Mouse (Mus musculus) neural tube, embryonic 13.5 days (tissue): ENCODE data around the gene Gm13539. TPM values are rescaled to one million over a fixed set of nuclear protein-coding genes. Genes with fewer than 3 reads are reported as not detected.
"Not testable (repeated sequence)": the region's sequence is repeated elsewhere in the genome, so short reads cannot be mapped to it uniquely, and the experiment has no call there.

Experiments
- ATAC-seq: fragments of 200-750 bp; cut with Nextera tagmentation; 2 replicates; pipeline ENCODE4 v1.8.0; 2017; ENCODE audit warnings: low read depth, mild to moderate bottlenecking, moderate TSS enrichment, moderate library complexity
- H3K27ac ChIP-seq: fragments of 300-500 bp; sonication (generic); replicated peaks from 2 replicates; pipeline ENCODE4 v1.5.1; 2015; ENCODE audit warnings: moderate library complexity, mild to moderate bottlenecking, inconsistent platforms
- H3K27me3 ChIP-seq: fragments of 300-500 bp; sonication (generic); 2 replicates; pipeline ENCODE4 v1.6.1; 2015; ENCODE audit warnings: mild to moderate bottlenecking, inconsistent platforms
- H3K36me3 ChIP-seq: fragments of 300-500 bp; sonication (generic); 2 replicates; pipeline ENCODE4 v1.6.1; 2015; ENCODE audit warnings: mild to moderate bottlenecking, inconsistent platforms
- H3K4me1 ChIP-seq: fragments of 300-500 bp; sonication (generic); replicated peaks from 2 replicates; pipeline ENCODE4 v1.6.1; 2015; ENCODE audit warnings: inconsistent platforms
- H3K4me2 ChIP-seq: fragments of 300-500 bp; sonication (generic); 2 replicates; pipeline ENCODE4 v1.6.1; 2015; ENCODE audit warnings: inconsistent platforms, mild to moderate bottlenecking, moderate library complexity
- H3K4me3 ChIP-seq: fragments of 300-500 bp; sonication (generic); 2 replicates; pipeline ENCODE4 v1.5.1; 2015; ENCODE audit warnings: mild to moderate bottlenecking, inconsistent platforms
- H3K9ac ChIP-seq: fragments of 300-500 bp; sonication (generic); 2 replicates; pipeline ENCODE4 v1.6.1; 2015; ENCODE audit warnings: moderate library complexity, mild to moderate bottlenecking, inconsistent platforms
- H3K9me3 ChIP-seq: fragments of 300-500 bp; sonication (generic); 2 replicates; pipeline ENCODE4 v1.6.1; 2016; ENCODE audit warnings: inconsistent platforms
- WGBS: fragments of 180-500 bp; shearing (Covaris S2); methylation state at CpG from one replicate; pipeline ENCODE4 v1.1.7; 2015; 5-methylcytosine and 5-hydroxymethylcytosine counted together
- polyA plus RNA-seq: library from polyadenylated mRNA; unstranded; fragments of >200 nt; fragmentation: Nextera tagmentation; extraction: Ambion mirVana; gene quantifications from 2 replicates; pipeline ENCODE4 v1.2.1, GENCODE M21; 2015

Gene Gm13539
- polyA plus RNA-seq, result not detected in 2 replicates

DNA sequence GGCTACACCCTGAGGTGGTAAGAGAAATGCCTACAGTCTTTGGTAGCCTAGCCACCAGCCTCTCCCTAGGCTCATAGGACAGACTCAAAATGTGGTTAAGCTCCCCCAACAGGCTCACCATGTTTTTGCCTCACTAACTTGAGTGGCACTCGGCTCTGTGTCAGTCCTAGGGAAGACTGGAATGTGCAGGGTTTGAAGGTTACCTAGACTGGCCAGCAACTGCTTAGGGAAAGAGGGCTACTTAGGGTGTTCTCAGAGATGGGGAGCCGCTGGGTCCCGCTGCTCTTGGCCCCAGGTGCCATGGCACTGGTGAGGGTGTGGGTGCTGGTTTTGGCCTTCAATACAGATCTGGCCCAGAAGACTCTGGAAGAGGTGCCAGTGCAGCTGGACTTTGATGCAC, at the start of gene Gm13539:
TSS of gene Gm13539 (plus strand) at position 301 of the 400 bp plus-strand sequence.
- no peak for ATAC-seq
- Histone ChIP-seq H3K36me3 (no peaks in the 10 kb centered on the region), H3K4me1 (no peaks in the 10 kb centered on the region), H3K4me2 (no peak within 1 kb of the TSS), H3K9ac (no peak within 1 kb of the TSS), H3K27ac (no peak within 1 kb of the TSS), H3K4me3 (no peak within 1 kb of the TSS), H3K9me3 (no peaks in the 10 kb centered on the region), H3K27me3 (no peaks in the 10 kb centered on the region)
- WGBS, result 87% methylated on average over 3 of the region's 3 CpGs

DNA sequence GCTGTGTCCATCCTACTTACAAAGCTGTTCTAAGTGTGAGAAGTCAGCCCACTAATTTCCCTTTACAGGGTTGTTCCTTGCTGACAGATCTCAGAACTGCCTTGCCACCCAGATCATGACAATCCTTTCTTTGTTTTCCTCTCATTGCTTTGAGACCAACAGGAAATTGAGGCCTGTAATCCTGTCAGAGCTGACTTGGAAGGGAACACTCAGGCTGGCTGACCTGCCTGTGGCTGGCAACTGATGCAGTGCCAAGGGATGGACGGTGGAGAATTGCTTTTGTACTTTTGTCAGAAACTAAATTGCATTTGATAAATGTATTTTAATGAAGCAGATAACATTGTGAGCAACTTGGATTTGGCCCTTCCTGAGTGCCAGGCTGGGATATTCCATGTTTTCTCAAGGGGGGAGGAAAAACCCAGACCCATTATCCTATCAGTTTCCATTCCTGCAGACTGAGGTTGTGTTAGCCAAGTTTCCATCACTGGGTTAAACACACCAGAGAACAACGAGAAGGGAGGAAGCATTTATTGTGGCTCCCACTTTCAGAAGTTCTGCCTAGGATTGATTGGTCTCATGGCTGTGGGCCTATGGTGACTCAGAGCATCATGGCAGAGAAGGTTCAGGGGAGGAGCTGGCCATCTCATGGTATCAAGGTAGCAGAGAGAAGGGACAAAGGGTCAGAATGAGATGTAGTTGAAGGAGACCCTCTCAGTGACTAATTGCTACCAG, 48.7 kb upstream of the Gm13539 start:
- H3K4me2 ChIP-seq, result no peak overlapping the region
- H3K4me3 ChIP-seq, result no peak overlapping the region
- no peak overlapping the region for H3K27ac ChIP-seq
- H3K27me3 ChIP-seq, result no peaks in the 10 kb centered on the region
- H3K9me3 ChIP-seq, result no peaks in the 10 kb centered on the region
- H3K36me3 ChIP-seq, result no peaks in the 10 kb centered on the region
- no peak overlapping the region for H3K9ac ChIP-seq
- WGBS, result 64% methylated on average over 2 of the region's 2 CpGs
- no peak for ATAC-seq
- no peaks in the 10 kb centered on the region for H3K4me1 ChIP-seq

DNA sequence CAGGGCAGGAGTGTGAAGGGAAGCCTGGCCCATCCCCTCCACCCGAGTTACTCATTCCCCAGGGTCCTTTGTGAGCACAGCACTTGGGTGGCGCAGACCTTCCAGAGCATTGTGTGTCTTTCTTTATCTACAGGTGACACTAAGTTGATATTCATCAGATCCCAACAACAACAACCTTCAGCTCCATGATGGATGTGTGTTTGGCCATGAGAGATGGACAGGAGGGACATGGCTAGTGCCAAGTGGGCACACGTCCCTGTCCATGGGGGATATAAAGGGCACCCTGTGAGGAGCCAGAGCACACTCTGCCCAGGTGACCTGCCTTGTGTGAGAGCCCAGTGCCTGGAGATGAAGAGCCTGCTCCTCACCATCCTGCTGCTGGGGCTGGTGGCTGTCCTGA, 45.3 kb upstream of the Gm13539 start, which contains the start of gene Obp2b:
TSS of gene Obp2b (plus strand) at position 301 of the 400 bp plus-strand sequence.
- H3K4me1 ChIP-seq, H3K9me3 ChIP-seq, H3K36me3 ChIP-seq, H3K27ac ChIP-seq, ATAC-seq, H3K27me3 ChIP-seq, H3K9ac ChIP-seq, H3K4me3 ChIP-seq, H3K4me2 ChIP-seq: not testable (repeated sequence)
- 80% methylated on average over 3 of the region's 3 CpGs for WGBS

DNA sequence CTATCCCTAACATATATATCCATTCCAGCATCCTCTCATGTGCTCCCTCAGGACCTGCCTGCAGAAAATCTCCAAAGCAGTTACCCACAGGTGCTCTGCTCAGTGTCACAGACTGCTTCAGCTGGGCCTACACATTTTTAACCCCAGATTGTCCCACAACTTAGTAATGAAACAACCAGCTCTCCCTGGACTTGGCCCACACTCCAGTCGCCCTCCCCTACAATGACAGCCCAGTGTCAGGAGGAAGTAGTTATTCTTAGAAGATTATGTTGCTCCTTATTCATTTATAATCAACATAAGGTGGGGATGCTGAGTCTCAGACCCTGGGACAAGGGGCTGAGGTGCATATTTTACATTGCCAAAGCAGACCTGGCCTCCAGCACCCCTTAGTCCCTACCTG, 40.4 kb upstream of the Gm13539 start:
- WGBS, result 71% methylated on average over 1 of the region's 1 CpGs
- no peak overlapping the region for H3K4me2 ChIP-seq
- no peak for ATAC-seq
- H3K9me3 ChIP-seq, result no peaks in the 10 kb centered on the region
- no peaks in the 10 kb centered on the region for H3K27me3 ChIP-seq
- H3K4me3 ChIP-seq, result no peak overlapping the region
- H3K36me3 ChIP-seq, result no peaks in the 10 kb centered on the region
- H3K27ac ChIP-seq, result no peak overlapping the region
- no peak overlapping the region for H3K9ac ChIP-seq
- no peaks in the 10 kb centered on the region for H3K4me1 ChIP-seq

DNA sequence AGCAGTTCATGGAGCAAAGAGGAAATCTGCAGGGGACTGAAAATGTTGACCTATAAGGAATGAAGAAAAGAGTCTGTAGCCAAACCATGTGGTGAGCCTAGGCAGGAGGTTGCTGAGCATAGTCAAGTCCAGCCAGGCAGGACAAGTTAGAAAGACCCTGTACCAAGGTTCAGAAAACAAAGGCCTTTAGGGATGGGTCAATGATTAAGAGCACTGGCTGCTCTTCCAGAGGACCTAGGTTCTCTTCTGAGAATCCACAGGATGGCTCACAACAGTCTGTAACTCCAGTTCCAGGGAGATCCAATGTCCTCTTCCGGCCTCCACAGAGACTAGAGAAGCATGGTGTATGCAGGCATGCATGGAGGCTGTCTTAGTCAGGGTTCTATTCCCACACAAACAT, 27.9 kb upstream of the Gm13539 start:
- 93% methylated on average over 1 of the region's 1 CpGs for WGBS
- Histone ChIP-seq H3K9ac (no peak overlapping the region), H3K27ac (no peak overlapping the region), H3K36me3 (no peaks in the 10 kb centered on the region), H3K4me2 (no peak overlapping the region), H3K4me1 (no peaks in the 10 kb centered on the region), H3K4me3 (no peak overlapping the region), H3K27me3 (no peaks in the 10 kb centered on the region), H3K9me3 (no peaks in the 10 kb centered on the region)
- no peak for ATAC-seq

DNA sequence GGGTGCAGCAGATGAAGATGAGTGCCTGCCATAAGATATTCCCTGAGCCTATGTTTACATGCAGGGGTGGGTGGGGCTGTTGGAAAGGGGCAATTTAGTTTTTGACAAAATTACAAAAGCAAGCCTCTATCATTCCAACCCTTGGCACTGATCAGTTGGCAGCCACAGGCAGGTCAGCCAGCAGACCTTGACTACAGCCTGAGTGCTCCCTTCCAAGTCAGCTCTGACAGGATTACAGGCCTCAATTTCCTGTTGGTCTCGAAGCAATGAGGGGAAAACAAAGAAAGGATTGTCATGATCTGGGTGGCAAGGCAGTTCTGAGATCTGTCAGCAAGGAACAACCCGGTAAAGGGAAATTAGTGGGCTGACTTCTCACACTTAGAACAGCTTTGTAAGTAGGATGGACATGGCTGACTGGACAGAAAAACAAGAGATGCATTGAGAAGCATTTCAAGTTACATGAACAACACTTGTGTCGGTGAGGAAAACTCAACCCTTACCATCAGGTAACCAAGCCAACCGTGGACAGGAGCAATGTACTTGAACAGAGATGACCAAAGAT, 23.9 kb upstream of the Gm13539 start:
- Histone ChIP-seq H3K9me3 (no peaks in the 10 kb centered on the region), H3K36me3 (no peaks in the 10 kb centered on the region), H3K9ac (no peak overlapping the region), H3K4me2 (no peak overlapping the region), H3K27me3 (no peaks in the 10 kb centered on the region), H3K27ac (no peak overlapping the region), H3K4me3 (no peak overlapping the region), H3K4me1 (no peaks in the 10 kb centered on the region)
- WGBS, result 52% methylated on average over 4 of the region's 4 CpGs
- ATAC-seq, result no peak

DNA sequence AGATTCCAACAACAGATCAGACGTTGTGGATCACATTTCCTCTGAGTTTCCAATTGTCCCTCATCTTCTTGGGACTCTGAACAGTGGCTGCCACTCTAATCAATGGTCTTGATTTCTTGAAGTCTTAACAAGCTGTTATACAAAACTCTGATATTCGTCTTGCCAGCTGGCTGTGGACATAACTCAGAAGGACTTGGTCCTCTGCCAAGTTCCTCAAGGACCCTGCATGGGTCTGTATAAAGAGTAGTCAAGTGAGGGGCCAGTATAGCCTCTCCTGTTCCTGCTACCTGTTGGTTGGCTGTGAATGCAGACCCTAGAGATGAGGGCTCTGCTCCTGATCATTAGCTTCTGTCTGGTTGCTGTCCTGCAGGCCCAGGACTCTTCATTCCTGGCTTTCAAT, 16.8 kb upstream of the Gm13539 start, which contains the start of gene Lcn3:
TSS of gene Lcn3 (plus strand) at position 301 of the 400 bp plus-strand sequence.
- Histone ChIP-seq H3K4me1 (no peaks in the 10 kb centered on the region), H3K27ac (no peak within 1 kb of the TSS), H3K9ac (no peak within 1 kb of the TSS), H3K27me3 (no peaks in the 10 kb centered on the region), H3K4me3 (no peak within 1 kb of the TSS), H3K36me3 (no peaks in the 10 kb centered on the region), H3K4me2 (no peak within 1 kb of the TSS), H3K9me3 (no peaks in the 10 kb centered on the region)
- 43% methylated on average over 2 of the region's 2 CpGs for WGBS
- ATAC-seq, result no peak

DNA sequence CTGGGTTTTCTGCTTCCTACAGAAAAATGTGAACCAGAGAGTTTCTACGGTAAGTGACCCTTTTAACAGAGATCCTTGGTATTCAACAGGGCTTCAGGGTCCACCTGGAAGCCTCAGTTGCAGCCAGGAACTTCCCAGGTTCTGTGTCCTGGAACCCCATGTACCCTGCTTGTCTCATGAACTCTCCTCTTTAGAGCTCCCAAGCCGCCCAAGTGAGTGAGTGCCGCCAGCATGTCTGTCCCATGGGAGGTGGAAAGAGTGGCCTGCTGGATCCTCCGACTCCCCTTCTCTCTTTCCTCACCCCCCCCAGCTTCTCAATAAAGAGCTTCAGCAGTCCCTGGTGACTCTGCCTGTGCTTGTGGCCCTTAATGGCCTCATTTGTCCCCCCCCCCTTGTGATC, 14.3 kb upstream of the Gm13539 start:
- no peak overlapping the region for H3K4me2 ChIP-seq
- H3K9me3 ChIP-seq, result no peaks in the 10 kb centered on the region
- H3K27ac ChIP-seq, result no peak overlapping the region
- H3K27me3 ChIP-seq, result no peaks in the 10 kb centered on the region
- ATAC-seq, result no peak
- no peak overlapping the region for H3K4me3 ChIP-seq
- no peak overlapping the region for H3K9ac ChIP-seq
- H3K4me1 ChIP-seq, result no peaks in the 10 kb centered on the region
- 84% methylated on average over 4 of the region's 4 CpGs for WGBS
- H3K36me3 ChIP-seq, result no peaks in the 10 kb centered on the region

DNA sequence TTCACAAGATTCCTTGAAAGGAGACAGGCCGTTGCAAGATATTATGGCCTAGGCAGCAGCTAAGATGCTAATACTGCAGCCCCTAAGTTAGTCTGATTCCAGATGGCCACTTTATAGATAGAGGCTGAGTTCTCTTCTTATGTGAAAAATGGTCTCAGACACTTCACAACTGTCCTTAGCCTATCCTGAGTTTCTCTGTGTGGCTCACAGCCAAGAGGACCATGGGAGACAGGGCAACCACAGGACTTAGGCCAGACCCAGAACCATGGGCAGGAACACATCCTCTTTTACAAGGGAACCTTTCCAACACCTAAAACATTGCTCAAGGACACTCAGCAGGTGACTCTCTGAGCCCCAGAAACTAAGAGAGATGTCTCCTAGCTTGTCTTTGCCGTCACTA, 8.6 kb upstream of the Gm13539 start:
- WGBS, result 88% methylated on average over 2 of the region's 2 CpGs

DNA sequence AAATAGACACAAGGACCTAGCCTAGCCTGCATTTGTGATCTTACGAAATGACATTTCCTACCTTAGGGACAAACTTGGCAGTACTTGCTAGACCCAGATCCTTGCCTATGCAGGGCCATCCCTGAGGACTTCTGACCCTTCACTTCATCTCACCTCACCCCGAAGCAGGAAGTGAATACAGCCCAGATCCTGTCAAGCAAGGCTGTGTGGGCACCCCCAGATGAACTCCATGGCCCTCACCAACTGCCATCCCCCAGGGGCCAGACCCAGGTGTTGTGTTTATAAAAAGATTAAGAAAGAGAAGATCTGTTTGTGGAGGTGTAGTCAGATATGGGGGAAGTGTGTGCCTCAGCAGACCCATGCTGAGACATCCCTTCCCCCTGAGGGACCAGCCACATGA, 7.4 kb upstream of the Gm13539 start:
- Histone ChIP-seq H3K4me2 (no peak overlapping the region), H3K9ac (no peak overlapping the region), H3K27me3 (no peaks in the 10 kb centered on the region), H3K4me1 (no peaks in the 10 kb centered on the region), H3K36me3 (no peaks in the 10 kb centered on the region), H3K27ac (no peak overlapping the region), H3K4me3 (no peak overlapping the region), H3K9me3 (no peaks in the 10 kb centered on the region)
- no peak for ATAC-seq
- 81% methylated on average over 2 of the region's 2 CpGs for WGBS

More for the DNA sequence above, 8.6 kb upstream of the Gm13539 start:
- no peak overlapping the region for H3K9ac ChIP-seq
- H3K4me2 ChIP-seq, result no peak overlapping the region
- no peaks in the 10 kb centered on the region for H3K4me1 ChIP-seq
- no peaks in the 10 kb centered on the region for H3K27me3 ChIP-seq
- H3K4me3 ChIP-seq, result no peak overlapping the region
- ATAC-seq, result no peak
- no peaks in the 10 kb centered on the region for H3K36me3 ChIP-seq
- H3K9me3 ChIP-seq, result no peaks in the 10 kb centered on the region
- no peak overlapping the region for H3K27ac ChIP-seq

DNA sequence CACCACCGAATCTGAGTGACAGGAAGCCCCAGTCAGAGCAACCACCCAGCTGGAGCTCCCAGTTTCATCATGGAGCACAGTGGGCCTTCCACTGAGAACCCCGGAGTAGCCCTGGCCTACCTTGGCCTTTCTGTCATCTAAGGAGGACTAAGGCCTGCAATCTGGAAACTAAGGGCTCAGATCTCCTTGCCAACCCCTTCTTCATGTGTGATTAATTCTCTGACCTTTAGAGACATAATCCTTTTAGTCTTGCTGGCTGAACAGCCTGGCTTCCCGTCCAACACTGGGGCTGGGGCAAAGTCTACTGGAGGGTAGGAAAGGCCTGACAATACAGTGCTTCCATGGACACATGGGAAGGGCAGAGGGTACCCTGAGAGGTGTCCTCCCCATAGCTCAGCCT, 6.1 kb upstream of the Gm13539 start:
- Histone ChIP-seq H3K36me3 (no peaks in the 10 kb centered on the region), H3K4me1 (no peaks in the 10 kb centered on the region), H3K9me3 (no peaks in the 10 kb centered on the region), H3K4me2 (no peak overlapping the region), H3K4me3 (no peak overlapping the region), H3K27me3 (no peaks in the 10 kb centered on the region), H3K27ac (no peak overlapping the region), H3K9ac (no peak overlapping the region)
- WGBS, result 76% methylated on average over 3 of the region's 3 CpGs
- ATAC-seq, result no peak

DNA sequence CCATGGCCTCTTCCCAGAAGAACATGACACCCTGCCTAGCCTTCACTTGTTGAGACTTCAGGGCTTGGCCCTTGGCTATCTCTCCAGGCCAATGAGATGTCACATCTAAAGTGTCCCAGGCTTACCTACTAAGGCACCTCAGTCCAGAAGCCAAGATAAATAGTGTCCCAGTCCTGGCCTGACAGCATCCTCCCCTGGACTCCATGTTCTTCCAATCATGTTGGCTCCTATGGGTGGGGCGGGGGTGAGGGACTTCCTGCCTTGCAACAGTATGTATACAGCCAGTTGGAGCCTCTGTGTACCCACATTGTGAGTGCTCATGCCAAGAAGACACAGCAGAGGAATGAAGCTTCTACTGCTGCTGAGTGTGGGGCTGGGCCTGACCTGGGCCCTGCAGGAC, 5.3 kb upstream of the Gm13539 start, which contains the start of gene Lcn11:
TSS of gene Lcn11 (plus strand) at position 301 of the 400 bp plus-strand sequence.
- H3K9ac ChIP-seq, result no peak within 1 kb of the TSS
- H3K4me2 ChIP-seq, result no peak within 1 kb of the TSS
- no peak for ATAC-seq
- WGBS, result 93% methylated on average over 1 of the region's 1 CpGs
- no peaks in the 10 kb centered on the region for H3K27me3 ChIP-seq
- H3K36me3 ChIP-seq, result no peaks in the 10 kb centered on the region
- no peaks in the 10 kb centered on the region for H3K9me3 ChIP-seq
- H3K27ac ChIP-seq, result no peak within 1 kb of the TSS
- no peak within 1 kb of the TSS for H3K4me3 ChIP-seq
- no peaks in the 10 kb centered on the region for H3K4me1 ChIP-seq

DNA sequence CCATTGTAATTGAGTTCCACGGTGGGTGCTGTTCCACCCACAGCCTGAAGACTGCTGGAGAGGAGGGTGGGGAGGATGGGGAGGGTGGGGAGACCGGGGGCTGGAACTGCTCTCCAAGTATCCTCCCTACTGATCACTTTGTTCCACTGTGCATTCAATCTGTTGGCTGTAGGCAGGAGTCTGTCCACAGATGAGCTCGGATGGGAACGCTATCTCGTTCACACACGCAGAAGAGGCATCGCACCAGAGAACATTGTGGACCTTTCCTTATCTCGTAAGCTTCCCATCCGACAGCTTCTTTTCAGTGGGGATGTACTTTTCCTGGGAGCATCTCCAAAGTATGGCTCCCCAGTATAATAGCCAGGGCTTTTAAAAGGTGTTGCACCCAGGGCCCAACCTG, 3.0 kb upstream of the Gm13539 start:
- no peaks in the 10 kb centered on the region for H3K9me3 ChIP-seq
- no peak overlapping the region for H3K4me3 ChIP-seq
- no peaks in the 10 kb centered on the region for H3K36me3 ChIP-seq
- H3K9ac ChIP-seq, result no peak overlapping the region
- no peak overlapping the region for H3K27ac ChIP-seq
- H3K27me3 ChIP-seq, result no peaks in the 10 kb centered on the region
- no peak for ATAC-seq
- H3K4me1 ChIP-seq, result no peaks in the 10 kb centered on the region
- no peak overlapping the region for H3K4me2 ChIP-seq
- 89% methylated on average over 9 of the region's 9 CpGs for WGBS
